Mouse (Mus musculus): Measurements from ENCODE around the gene Slc9b1.

The Slc9b1 gene

DNA sequence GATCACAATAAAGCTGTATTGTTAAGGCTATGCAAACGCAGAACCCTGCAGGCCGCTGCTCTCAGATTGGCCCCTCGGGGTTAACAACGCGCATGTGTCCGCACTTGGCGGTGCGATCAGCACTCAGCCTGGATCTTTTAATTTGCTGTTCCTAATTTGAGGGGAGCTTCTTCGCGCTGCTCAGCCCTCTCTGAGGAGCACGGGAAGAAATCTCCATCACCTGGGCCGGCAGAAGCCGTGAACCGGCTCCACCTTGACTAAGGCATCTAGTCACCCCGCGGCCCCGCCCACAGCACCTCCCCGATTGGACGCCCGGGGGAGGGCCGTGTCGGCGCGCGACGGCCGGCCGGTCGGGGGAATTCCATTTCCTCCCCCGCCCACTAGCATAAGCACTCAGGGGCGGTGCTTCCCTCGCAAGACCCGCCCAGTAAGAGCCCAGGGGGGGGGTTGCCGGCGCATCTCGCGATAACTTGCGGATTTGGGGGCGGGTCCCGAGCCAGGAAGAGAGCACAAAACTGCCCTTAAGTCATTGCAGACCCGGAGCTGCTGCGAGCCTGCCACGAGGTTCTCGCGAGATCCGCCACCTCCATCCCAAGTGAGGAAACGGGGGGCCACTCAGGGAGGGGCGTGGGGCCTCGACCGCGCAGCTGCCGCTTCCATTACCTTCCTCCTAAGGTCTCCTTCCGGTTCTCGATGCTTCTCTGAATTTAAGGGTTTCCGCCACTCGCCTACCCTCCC, 90.1 kb downstream of the Slc9b1 start, which contains the start of gene Ube2d3:
Gene Ube2d3 (plus strand): TSS at position 392 of the 738 bp plus-strand sequence.
- DNase-seq (ENCODE audit: low read depth in 1 of 2, low spot score in 2 of 2), result peak; percentile 99

DNA sequence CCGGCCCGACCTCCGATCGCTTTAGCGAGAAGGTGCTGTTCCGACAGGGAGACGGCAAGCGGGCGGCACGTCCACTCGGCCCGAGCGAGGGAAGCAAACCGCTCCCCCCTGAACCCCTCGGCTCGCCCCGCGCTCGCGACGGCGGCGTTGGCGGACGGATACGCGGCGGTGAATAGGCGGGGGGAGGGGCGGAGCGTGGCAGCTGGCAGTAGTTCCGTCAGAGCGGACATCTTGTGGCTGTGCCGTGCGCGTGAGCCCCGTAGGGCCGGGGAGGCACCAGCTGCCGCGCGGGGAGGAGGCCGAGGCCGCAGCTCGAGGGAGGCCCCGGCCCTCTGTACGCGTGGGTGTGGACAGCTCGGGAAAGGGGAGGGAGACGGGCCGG, 90.7 kb downstream of the Slc9b1 start:
- peak; percentile 84 to 96 for DNase-seq (ENCODE audit: low read depth in 1 of 2, low spot score in 2 of 2)

- peak; percentile 66 to 85 for DNase-seq (ENCODE audit: low read depth in 1 of 2, low spot score in 2 of 2)
Observed at GRCm38 (mm10) chr3:135438913-135439531, 91.2 kb downstream of the Slc9b1 start.

GRCm38 (mm10) chr3:135439651-135440050, 91.8 kb downstream of the Slc9b1 start:
- no peak for DNase-seq (ENCODE audit: low read depth in 1 of 2, low spot score in 2 of 2)

- peak; percentile 43 to 49 for DNase-seq (ENCODE audit: low read depth in 1 of 2, low spot score in 2 of 2)
Observed at GRCm38 (mm10) chr3:135440221-135440620, 92.4 kb downstream of the Slc9b1 start.

DNA sequence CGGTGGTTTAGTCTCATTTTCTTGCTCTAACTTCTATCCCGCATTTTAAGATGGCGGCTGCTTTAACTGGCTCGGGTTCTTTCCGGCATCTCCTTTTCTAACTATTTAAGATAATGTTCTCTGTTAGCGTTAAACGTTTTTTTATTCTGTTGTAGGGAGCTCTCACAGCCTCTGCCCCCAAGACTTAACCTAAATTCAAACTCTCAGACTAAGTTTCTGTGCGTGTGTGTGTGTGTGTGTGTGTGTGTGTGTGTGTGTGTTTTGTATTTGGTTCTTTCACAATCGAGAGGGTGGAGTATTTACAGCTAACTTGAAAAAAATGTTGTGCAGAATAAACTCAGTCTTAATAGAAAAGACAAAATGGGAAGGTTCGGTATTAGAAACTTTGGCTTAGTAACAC, 92.8 kb downstream of the Slc9b1 start:
- DNase-seq (ENCODE audit: low read depth in 1 of 2, low spot score in 2 of 2), result no peak

DNA sequence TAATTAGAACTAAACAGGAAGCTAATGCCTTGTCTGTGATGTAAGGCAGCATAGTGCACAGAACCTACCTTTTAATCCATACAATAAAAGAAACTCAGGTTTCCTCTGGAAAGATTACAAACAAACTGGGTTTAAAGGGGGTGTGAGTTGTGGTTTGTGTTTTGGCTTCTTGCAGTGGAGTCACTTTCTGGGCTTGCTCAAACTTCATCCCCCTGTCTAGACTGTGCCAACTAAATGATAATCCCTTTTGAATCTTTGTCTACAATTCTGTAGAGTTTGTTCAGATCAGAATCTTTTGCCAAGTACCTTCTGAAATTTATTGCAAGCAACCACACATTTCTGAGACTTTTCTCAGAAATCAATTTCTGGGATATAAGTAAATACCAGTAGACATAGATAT, 97.1 kb downstream of the Slc9b1 start:
- DNase-seq (ENCODE audit: low read depth in 1 of 2, low spot score in 2 of 2), result no peak
